Mouse (Mus musculus): Measurements from ENCODE around the gene Myo16.

GRCm38 (mm10) chr8:10453046-10453445 lies 299.3 kb downstream of the Myo16 start:
- TF ChIP-seq CTCF (IDR thresholded peaks at IDR 0.05; ENCODE audit: control insufficient read depth, insufficient read depth, insufficient read length) (no peak), USF1 (IDR thresholded peaks at IDR 0.05; ENCODE audit: low read depth) (no peak), MYOD1 (IDR thresholded peaks at IDR 0.05; ENCODE audit: control insufficient read depth, insufficient read length, low read depth) (no peak), MYOG (IDR thresholded peaks at IDR 0.05; ENCODE audit: control insufficient read depth, extremely low read depth, insufficient read length) (no peak), FOSL1 (IDR thresholded peaks at IDR 0.05; ENCODE audit: insufficient read depth, low read length, poor library complexity, severe bottlenecking) (no peak), MAX (IDR thresholded peaks at IDR 0.05) (no peak), CEBPB (IDR thresholded peaks at IDR 0.05; ENCODE audit: low read depth) (no peak)

Data from C2C12 (cell line).